Mouse (Mus musculus) kidney, embryonic 14.5 days (tissue): ENCODE results near the gene Pde8a. TPM values are rescaled to one million over a fixed set of nuclear protein-coding genes. Genes with fewer than 3 reads are reported as not detected.
"Not testable (repeated sequence)": the region's sequence is repeated elsewhere in the genome, so short reads cannot be mapped to it uniquely, and the experiment has no call there.

Experiments used
- ATAC-seq: fragments of 200-750 bp; cut with Nextera tagmentation; 2 replicates; pipeline ENCODE4 v1.8.0; 2017; ENCODE audit warnings: moderate number of reproducible peaks, mild to moderate bottlenecking, moderate TSS enrichment, moderate library complexity; ENCODE audit not compliant: low FRiP score, low TSS enrichment
- H3K27ac ChIP-seq: fragments of 300-500 bp; sonication (generic); 2 replicates; pipeline ENCODE4 v1.5.1; 2014; ENCODE audit warnings: low read depth, mild to moderate bottlenecking, low read length, moderate library complexity, mixed read lengths
- H3K27me3 ChIP-seq: fragments of 300-500 bp; sonication (generic); 2 replicates; pipeline ENCODE4 v1.6.1; 2014; ENCODE audit warnings: mild to moderate bottlenecking, low read length; ENCODE audit not compliant: control insufficient read depth, insufficient read depth
- H3K36me3 ChIP-seq: fragments of 300-500 bp; sonication (generic); 2 replicates; pipeline ENCODE4 v1.6.1; 2014; ENCODE audit warnings: low read length, mixed read lengths; ENCODE audit not compliant: control insufficient read depth, insufficient read depth
- H3K4me1 ChIP-seq: fragments of 300-500 bp; sonication (generic); 2 replicates; pipeline ENCODE4 v1.6.1; 2014; ENCODE audit warnings: low read length, mixed read lengths; ENCODE audit not compliant: control insufficient read depth, insufficient read depth
- H3K4me2 ChIP-seq: fragments of 300-500 bp; sonication (generic); replicated peaks from 2 replicates; pipeline ENCODE4 v1.6.1; 2014; ENCODE audit warnings: low read depth, mild to moderate bottlenecking, low read length
- H3K4me3 ChIP-seq: fragments of 300-500 bp; sonication (generic); 2 replicates; pipeline ENCODE4 v1.5.1; 2014; ENCODE audit warnings: mild to moderate bottlenecking, low read length
- H3K9ac ChIP-seq: fragments of 300-500 bp; sonication (generic); 2 replicates; pipeline ENCODE4 v1.6.1; 2014; ENCODE audit warnings: low read depth, mild to moderate bottlenecking, low read length, moderate library complexity
- H3K9me3 ChIP-seq: fragments of 300-500 bp; sonication (generic); 2 replicates; pipeline ENCODE4 v1.6.1; 2016; ENCODE audit warnings: low read length; ENCODE audit not compliant: control insufficient read depth
- WGBS: fragments of 180-500 bp; shearing (Covaris S2); extraction: QIAGEN DNeasy Blood & Tissue Kit; methylation state at CpG from one replicate; pipeline ENCODE4 v1.1.7; 2014; 5-methylcytosine and 5-hydroxymethylcytosine counted together
- polyA plus RNA-seq: library from polyadenylated mRNA; unstranded; fragments of >200 nt; fragmentation: Nextera tagmentation; extraction: Ambion mirVana; gene quantifications from 2 replicates; pipeline ENCODE4 v1.2.1, GENCODE M21; 2014

The Pde8a gene
- polyA plus RNA-seq, 1 experiment from 2014 or later, result 7.6 TPM

DNA sequence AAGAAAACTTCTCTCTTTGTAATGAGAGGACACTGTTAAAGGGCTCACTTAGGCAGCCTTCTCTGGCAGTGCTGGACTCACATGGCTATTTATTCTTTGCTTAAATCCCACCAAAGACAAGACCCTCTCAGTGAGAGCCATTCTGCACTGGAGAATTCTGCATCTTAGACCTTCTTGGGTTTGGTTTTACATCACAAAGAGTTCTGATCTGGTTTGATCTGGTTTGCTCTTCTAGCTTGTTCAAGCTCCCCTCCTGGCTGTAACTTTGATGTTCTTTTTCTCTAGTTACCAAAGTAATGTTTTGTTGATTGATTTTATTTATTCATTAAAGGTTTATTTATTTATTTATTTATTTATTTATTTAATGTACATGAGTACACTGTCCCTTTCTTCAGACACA is 30.2 kb upstream of the Pde8a start:
- no peak for ATAC-seq
- no peaks in the 10 kb centered on the region for H3K36me3 ChIP-seq
- H3K27me3 ChIP-seq, result no peaks in the 10 kb centered on the region
- H3K9ac ChIP-seq, result no peak overlapping the region
- no peak overlapping the region for H3K4me2 ChIP-seq
- H3K4me1 ChIP-seq, result no peaks in the 10 kb centered on the region
- no peak overlapping the region for H3K27ac ChIP-seq
- no peaks in the 10 kb centered on the region for H3K9me3 ChIP-seq
- H3K4me3 ChIP-seq, result no peak overlapping the region

DNA sequence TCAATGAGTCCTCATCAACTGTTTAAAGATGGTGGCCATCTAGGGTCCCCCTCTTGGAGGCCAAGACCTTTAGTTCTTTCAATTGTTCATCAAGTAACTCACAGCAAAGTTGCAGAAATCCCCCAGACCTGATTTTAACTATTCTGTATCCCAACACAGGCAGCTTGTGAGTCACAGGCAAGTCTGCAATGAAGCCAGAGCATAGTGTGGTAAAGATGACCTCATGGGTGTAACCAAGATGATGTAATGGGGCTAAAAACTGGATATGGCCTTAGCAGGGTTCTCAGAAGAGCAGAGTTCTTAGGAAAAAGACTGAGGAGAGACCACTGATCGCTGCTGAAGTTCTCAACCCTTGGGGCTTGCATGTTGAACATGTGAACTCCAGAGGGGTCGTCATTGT is 29.3 kb upstream of the Pde8a start:
- ATAC-seq, result no peak
- Histone ChIP-seq H3K4me3 (no peak overlapping the region), H3K9ac (no peak overlapping the region), H3K4me1 (no peaks in the 10 kb centered on the region), H3K36me3 (no peaks in the 10 kb centered on the region), H3K9me3 (no peaks in the 10 kb centered on the region), H3K27me3 (no peaks in the 10 kb centered on the region), H3K4me2 (no peak overlapping the region), H3K27ac (no peak overlapping the region)
- WGBS, result 91% methylated on average over 2 of the region's 2 CpGs

DNA sequence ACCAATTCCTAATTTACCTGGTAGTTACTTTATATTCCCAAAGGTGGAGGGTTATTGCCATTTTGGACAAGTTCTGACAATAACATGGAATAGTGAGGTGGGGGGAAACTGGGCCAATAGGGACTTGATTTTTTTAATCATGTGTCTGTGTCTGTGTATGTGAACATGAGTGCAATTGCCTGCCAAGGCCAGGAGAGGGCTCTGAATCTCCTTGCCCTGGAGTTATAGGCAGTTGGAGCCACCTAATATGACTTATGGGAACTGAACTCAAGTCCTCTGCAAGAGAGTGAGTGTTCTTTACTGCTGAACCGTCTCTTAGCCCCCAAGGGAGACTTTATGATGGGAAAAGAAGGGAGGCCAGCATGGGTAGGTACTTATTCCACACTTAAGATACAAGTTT is 28.7 kb upstream of the Pde8a start:
- no peaks in the 10 kb centered on the region for H3K4me1 ChIP-seq
- 85% methylated on average over 1 of the region's 1 CpGs for WGBS
- H3K9me3 ChIP-seq, result no peaks in the 10 kb centered on the region
- no peaks in the 10 kb centered on the region for H3K36me3 ChIP-seq
- H3K27me3 ChIP-seq, result no peaks in the 10 kb centered on the region
- H3K9ac ChIP-seq, result no peak overlapping the region
- no peak overlapping the region for H3K4me3 ChIP-seq
- H3K4me2 ChIP-seq, result no peak overlapping the region
- no peak overlapping the region for H3K27ac ChIP-seq
- ATAC-seq, result no peak

DNA sequence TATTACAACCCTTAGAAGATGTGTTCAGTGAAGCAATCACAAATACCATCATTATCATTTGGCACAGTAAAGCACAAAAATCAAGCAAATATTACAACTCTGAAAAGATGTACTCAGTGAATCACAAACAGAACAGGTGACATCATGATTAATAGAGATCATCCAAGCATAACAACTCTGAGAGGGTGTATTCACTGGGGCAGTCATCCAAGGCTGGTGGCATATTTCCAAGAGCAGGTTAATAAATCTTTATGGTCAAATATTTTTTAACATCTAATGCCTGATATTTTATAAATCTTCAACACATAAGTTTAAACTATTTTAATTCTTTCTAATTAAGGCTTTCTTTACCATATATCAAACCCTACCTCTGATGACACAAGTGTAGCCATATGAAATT is 27.4 kb upstream of the Pde8a start:
- H3K4me3 ChIP-seq, H3K4me1 ChIP-seq, H3K9ac ChIP-seq, ATAC-seq, H3K27ac ChIP-seq, H3K27me3 ChIP-seq, H3K36me3 ChIP-seq, H3K4me2 ChIP-seq, H3K9me3 ChIP-seq: not testable (repeated sequence)

DNA sequence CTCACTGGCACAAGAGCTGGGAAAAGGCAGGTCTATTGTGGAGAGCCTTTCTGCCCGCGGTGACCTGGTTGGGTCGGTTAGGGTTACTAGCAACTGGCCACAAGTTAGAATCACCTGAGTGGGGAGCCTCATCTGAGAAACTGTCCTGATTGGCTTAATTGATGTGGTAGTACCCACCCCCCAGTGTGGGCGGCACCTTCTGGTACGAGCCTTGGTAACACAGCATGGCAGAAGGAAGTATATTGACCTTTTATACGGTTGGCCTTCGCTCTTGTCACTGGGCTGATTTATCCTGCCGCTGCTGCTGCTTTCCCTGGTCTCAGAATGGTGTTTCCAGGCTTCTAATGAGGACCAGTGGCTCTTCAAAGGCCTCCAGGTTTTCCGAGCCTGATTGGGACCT is 24.2 kb upstream of the Pde8a start:
- H3K27ac ChIP-seq, result no peak overlapping the region
- H3K36me3 ChIP-seq, result no peaks in the 10 kb centered on the region
- H3K9ac ChIP-seq, result no peak overlapping the region
- no peaks in the 10 kb centered on the region for H3K4me1 ChIP-seq
- no peaks in the 10 kb centered on the region for H3K9me3 ChIP-seq
- no peak overlapping the region for H3K4me3 ChIP-seq
- no peaks in the 10 kb centered on the region for H3K27me3 ChIP-seq
- 57% methylated on average over 9 of the region's 9 CpGs for WGBS
- no peak overlapping the region for H3K4me2 ChIP-seq
- no peak for ATAC-seq

DNA sequence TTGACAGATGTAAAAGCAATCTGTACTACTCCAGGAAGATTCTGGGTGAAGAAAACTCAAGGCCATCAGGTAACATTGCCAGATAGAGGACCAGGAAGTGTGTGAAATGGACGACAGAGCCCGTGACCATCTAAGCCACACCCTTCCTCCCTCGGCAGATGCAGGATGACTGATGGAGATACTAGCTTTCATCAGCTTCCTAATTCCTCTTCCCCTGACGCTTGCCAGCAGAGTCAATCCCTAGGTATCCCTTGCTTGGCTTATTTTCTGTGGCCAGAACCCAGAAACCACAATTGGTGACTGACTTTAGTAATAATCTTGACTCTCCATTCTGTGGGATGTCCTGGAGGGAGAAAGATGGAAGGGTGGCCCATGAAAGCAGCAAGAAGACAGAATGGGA is 17.9 kb upstream of the Pde8a start:
- ATAC-seq, result no peak
- Histone ChIP-seq H3K4me1 (peaks cover 10% of the 10 kb centered on the region), H3K4me3 (no peak overlapping the region), H3K9ac (no peak overlapping the region), H3K4me2 (no peak overlapping the region), H3K9me3 (no peaks in the 10 kb centered on the region), H3K36me3 (no peaks in the 10 kb centered on the region), H3K27me3 (no peaks in the 10 kb centered on the region), H3K27ac (no peak overlapping the region)
- 66% methylated on average over 4 of the region's 4 CpGs for WGBS

DNA sequence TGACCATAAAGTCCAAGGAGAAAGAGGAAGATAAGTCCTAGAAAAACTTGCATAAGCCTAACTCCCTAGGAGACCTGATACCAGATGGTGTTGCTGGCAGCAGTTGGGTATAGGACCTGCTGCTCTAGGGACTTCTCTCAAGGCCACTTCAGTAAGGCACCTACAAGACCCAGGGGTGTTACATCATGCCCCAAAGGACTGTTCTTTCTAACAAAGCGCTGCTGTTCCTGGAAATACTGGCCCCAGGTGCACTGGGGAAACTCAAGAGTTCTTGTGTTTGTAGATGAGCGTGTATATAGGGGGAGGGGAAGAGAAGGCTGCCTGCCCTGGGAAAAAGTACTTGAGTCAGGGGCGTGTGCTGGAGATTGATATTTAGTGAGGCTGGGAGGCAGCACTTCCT is 16.6 kb upstream of the Pde8a start:
- Histone ChIP-seq H3K4me2 (no peak overlapping the region), H3K27ac (no peak overlapping the region), H3K9ac (no peak overlapping the region), H3K36me3 (no peaks in the 10 kb centered on the region), H3K4me3 (no peak overlapping the region), H3K9me3 (no peaks in the 10 kb centered on the region), H3K4me1 (peaks cover 10% of the 10 kb centered on the region), H3K27me3 (no peaks in the 10 kb centered on the region)
- WGBS, result 62% methylated on average over 3 of the region's 3 CpGs
- ATAC-seq, result no peak

DNA sequence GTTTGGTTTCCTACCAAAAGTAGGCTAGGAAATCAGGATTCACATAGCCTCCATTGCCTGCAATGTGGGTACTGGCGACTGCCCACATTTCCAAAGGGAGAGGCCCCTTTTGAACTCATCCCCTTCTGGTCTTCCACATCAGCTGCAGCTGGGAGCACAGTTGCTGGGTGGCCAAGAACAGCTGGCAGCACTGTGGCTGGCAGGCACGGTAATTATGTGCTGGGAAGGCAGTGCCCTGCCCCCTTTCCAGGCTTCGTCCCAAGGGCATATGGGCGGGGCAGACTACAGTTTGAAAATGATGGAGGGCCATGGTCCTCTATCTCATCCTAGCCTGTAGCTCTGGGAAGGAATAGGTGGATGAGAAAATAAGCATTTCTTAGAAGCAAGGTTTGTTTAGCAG is 14.9 kb upstream of the Pde8a start:
- no peaks in the 10 kb centered on the region for H3K27me3 ChIP-seq
- H3K27ac ChIP-seq, result no peak overlapping the region
- H3K9me3 ChIP-seq, result no peaks in the 10 kb centered on the region
- ATAC-seq, result peak; percentile 14; the same call in 1 of the 2 replicates
- H3K4me1 ChIP-seq, result peaks cover 10% of the 10 kb centered on the region
- 28% methylated on average over 4 of the region's 4 CpGs for WGBS
- H3K36me3 ChIP-seq, result no peaks in the 10 kb centered on the region
- H3K4me3 ChIP-seq, result no peak overlapping the region
- no peak overlapping the region for H3K9ac ChIP-seq
- H3K4me2 ChIP-seq, result no peak overlapping the region

DNA sequence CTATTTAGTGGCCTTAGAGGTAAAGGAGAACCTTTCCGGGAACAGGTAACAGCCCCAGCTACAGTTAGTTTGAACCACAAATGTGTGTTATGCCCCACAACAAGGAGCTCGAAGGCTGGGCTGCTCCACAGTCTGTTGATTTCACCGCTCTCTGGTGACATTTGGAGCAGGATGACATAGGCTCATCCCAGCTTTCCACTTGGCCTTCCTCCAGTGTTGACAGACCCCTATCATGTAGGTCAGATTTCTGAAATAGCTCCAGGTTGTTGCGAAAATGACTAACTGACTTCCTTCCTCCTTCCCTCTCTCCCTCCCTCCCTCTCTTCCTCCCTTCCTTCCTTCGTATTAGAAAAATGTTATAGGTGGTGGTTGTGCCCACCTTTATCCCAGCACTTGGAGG is 14.3 kb upstream of the Pde8a start:
- ATAC-seq, result no peak
- H3K27ac ChIP-seq, result no peak overlapping the region
- no peaks in the 10 kb centered on the region for H3K9me3 ChIP-seq
- H3K36me3 ChIP-seq, result no peaks in the 10 kb centered on the region
- WGBS, result 39% methylated on average over 5 of the region's 5 CpGs
- peaks cover 10% of the 10 kb centered on the region for H3K4me1 ChIP-seq
- no peak overlapping the region for H3K4me2 ChIP-seq
- no peaks in the 10 kb centered on the region for H3K27me3 ChIP-seq
- no peak overlapping the region for H3K4me3 ChIP-seq
- H3K9ac ChIP-seq, result no peak overlapping the region

DNA sequence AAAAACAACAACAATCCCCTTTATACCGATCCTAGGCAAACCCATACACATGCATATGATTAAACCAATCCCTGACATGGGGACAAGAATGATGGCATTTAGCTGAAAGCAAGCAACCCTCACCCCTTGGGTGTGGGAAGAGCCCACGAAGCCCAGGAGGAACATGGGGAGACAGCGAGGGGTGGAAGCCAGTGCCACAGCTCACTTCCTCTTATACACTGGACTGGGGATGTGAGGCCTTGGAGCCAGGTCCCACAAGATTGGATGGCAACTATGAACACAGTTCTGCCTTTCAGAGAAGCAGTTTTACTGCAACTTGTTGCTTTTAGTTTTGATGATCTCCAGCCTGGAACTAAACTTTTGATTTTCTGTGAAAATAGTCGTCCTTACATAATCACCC is 13.6 kb upstream of the Pde8a start:
- no peak overlapping the region for H3K9ac ChIP-seq
- H3K9me3 ChIP-seq, result no peaks in the 10 kb centered on the region
- no peak overlapping the region for H3K27ac ChIP-seq
- no peak for ATAC-seq
- H3K4me2 ChIP-seq, result no peak overlapping the region
- peaks cover 10% of the 10 kb centered on the region for H3K4me1 ChIP-seq
- H3K27me3 ChIP-seq, result no peaks in the 10 kb centered on the region
- 39% methylated on average over 4 of the region's 4 CpGs for WGBS
- no peaks in the 10 kb centered on the region for H3K36me3 ChIP-seq
- no peak overlapping the region for H3K4me3 ChIP-seq
